Mouse (Mus musculus) Patski (cell line): ENCODE measurements around the gene Tuba3b. TPM values are rescaled to one million over a fixed set of nuclear protein-coding genes. Genes with fewer than 3 reads are reported as not detected.

ENCODE experiments used
- ATAC-seq: fragments of 100-300 bp; one replicate; pipeline ENCODE4 v1.8.0; 2021
- CTCF ChIA-PET: fragments of 350-600 bp; sonication (Branson Sonifier 250); formaldehyde crosslinking; loops from one replicate; lab custom pipeline; 2022; ENCODE audit warnings: inconsistent platforms; lab: Charles Lee
- POLR2A ChIA-PET: fragments of 350-600 bp; sonication (Branson Sonifier 250); formaldehyde crosslinking; loops from one replicate; lab custom pipeline; 2022; ENCODE audit warnings: antibody characterized with exemption, inconsistent platforms; lab: Charles Lee
- DNase-seq: peaks from one replicate; pipeline ENCODE4 v3.0.0-alpha.2; 2011; ENCODE audit warnings: low read depth, low spot score
- H3K27me3 ChIP-seq: fragments of 371-371 bp; one replicate; pipeline ENCODE4 v1.5.1; 2021
- CTCF ChIP-seq: fragments of 100-300 bp; IDR thresholded peaks from one replicate; pipeline ENCODE4 v1.5.1; 2021
- in situ Hi-C: fragments of 300-500 bp; cut with MboI; formaldehyde crosslinking; loops from 3 replicates; pipeline ENCODE4 v1.11.1; 2018; ENCODE audit warnings: low pct_unique_long_range_greater_than_20kb, mixed read lengths
- polyA plus RNA-seq: library from polyadenylated mRNA; unstranded; gene quantifications from one replicate; pipeline ENCODE4 v1.2.3, GENCODE M21; 2021

Gene Tuba3b
- polyA plus RNA-seq, 1 experiment from 2014 or later, result not detected

- POLR2A ChIA-PET, result no interaction called here
- no peak for TF ChIP-seq CTCF
- in situ Hi-C loops, result no loop called here
- ATAC-seq (no peak), DNase-seq (no peak)
- CTCF ChIA-PET, result interaction anchor here (0.8 to 1.4 kb wide), 2 partner anchors 10 to 125 kb away, joined by 3 to 4 read pairs; no protein-coding TSS in a partner anchor
- peaks cover 11% of the 10 kb centered on the region for H3K27me3 ChIP-seq
These were observed 52.1 kb downstream of the Tuba3b start for GRCm38 (mm10) chr6:145667654-145668053.

- ChIA-PET POLR2A (no interaction called here), CTCF (no interaction called here)
- ATAC-seq, result no peak
- no peak for DNase-seq
- H3K27me3 ChIP-seq, result peaks cover 11% of the 10 kb centered on the region
- in situ Hi-C loops, result no loop called here
- no peak for TF ChIP-seq CTCF
These were observed 54.1 kb downstream of the Tuba3b start for GRCm38 (mm10) chr6:145669596-145670071.

Other genes starting within 250 kb of the Tuba3b start
- gene Lmntd1, start 1.4 kb upstream of the Tuba3b start, polyA plus RNA-seq, result not detected
- gene Rassf8, start 131.0 kb downstream of the Tuba3b start, polyA plus RNA-seq, result 41.8 TPM
- 41.0 TPM for gene Bhlhe41, start 249.8 kb downstream of the Tuba3b start, polyA plus RNA-seq